Mouse (Mus musculus): ENCODE measurements around the gene Isyna1. TPM values are rescaled to one million over a fixed set of nuclear protein-coding genes. Genes with fewer than 3 reads are reported as not detected.

Gene Isyna1
- 9.3 to 16.3 TPM (median 15.3 TPM) in 3 replicates for total RNA-seq (2017)

DNA sequence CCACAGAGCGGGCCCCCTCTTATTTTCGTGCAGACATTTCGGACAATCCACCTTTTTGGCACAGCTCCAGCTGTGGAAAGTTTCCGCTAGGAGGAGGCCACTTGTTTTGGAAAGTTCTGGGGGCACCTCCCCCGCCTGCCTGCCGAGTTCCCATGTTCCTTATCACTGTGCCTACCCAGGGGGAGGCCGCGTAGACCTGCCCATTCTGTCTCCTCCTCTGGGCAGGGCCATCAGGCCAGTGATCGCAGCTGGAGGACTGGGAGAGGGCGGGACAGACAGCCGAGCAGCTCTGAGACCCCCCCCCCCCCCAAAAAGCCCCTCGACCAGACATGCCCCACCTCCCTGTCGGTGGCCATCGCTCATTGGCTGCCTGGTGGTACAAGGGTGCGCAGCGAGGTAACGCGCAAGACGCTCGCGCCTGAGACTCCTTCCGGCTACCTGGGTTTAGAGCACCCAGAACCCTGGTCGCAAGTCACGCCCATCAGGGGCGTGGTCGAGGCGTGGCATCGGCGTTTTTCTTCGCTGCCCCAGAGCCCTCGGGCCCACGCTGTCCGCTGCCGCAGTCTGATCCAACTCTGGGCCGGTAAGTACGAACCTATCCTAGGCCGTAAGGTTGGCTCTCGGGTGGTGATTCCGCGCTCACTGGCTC, at the start of gene Isyna1:
Isyna1 (plus strand) TSS at position 413 of the 649 bp plus-strand sequence.
- ATAC-seq (replicated peaks; ENCODE audit: insufficient number of reproducible peaks, low FRiP score, low TSS enrichment, poor library complexity, severe bottlenecking), result peak; percentile 77

DNA sequence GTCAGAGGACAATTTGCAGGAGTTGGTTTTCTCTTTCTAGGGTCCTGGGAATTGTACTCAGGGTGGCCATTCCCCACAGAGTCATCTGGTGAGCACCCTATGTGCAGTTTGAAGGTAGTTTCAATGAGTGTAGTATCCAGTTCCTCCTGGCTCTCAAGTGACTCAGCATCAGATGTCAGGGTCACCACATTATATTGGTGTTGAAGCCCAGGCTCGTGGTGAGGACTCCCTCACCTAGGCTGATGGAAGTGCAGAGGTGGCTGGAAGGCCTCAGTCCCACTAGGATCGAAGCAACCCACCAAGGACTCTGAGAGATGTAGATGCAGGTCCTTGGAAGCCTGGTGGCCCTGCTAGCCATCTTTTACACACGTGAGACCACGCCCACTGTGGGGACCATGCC, 47.8 kb upstream of the Isyna1 start:
- ATAC-seq (replicated peaks; ENCODE audit: insufficient number of reproducible peaks, low FRiP score, low TSS enrichment, poor library complexity, severe bottlenecking), result peak; percentile 12; the same call in 1 of the 2 replicates

DNA sequence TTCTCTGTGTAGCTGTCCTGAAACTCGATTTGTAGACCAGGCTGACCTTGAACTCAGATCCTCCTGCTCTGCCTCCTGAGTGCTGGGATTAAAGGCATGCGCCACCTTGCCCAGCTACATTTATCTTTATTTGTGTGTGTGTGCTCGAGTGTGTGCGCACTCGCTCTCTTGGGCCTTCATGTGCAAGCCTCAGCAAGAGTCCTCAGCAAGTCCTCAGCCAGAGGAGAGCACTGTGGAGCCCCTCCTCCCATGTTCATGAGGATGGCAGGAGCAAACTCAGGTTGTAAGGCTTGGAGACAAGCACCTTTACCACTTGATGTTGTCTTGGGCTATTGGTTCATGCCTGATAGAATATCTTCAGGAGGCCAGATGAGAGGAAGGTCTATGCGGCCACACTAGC, 46.4 kb upstream of the Isyna1 start:
- no peak for ATAC-seq (replicated peaks; ENCODE audit: insufficient number of reproducible peaks, low FRiP score, low TSS enrichment, poor library complexity, severe bottlenecking)

DNA sequence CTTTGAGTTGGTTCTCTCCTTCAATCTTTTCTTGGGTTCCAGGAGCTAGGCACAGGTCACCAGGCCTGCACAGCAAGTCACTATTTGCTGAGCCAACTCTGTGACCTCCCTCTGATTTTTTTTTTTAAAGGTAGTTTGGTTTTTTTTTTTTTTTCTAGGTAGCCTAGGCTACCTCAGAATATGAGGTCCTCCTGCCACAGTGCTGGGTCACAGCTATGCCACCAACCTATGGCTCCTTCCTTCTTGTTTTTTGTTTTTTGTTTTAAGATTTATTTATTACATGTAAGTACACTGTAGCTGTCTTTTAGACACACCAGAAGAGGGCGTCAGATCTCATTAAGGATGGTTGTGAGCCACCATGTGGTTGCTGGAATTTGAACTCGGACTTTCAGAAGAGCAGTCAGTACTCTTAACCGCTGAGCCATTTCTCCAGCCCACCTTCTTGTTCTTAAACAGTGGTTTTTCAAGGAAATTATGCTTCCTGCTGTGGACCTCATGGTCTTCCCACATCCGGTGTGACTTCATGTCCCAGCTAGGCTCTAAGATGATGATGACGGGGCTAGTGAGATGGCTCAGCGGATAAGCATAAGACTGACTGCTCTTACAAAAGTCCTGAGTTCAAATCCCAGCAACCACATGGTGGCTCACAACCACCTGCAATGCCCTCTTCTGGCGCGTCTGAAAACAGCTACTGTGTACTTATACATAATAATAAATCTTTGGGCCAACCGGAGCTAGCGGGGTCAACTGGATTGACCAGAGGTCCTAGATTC, 44.6 kb upstream of the Isyna1 start:
- ATAC-seq (replicated peaks; ENCODE audit: insufficient number of reproducible peaks, low FRiP score, low TSS enrichment, poor library complexity, severe bottlenecking), result no peak

DNA sequence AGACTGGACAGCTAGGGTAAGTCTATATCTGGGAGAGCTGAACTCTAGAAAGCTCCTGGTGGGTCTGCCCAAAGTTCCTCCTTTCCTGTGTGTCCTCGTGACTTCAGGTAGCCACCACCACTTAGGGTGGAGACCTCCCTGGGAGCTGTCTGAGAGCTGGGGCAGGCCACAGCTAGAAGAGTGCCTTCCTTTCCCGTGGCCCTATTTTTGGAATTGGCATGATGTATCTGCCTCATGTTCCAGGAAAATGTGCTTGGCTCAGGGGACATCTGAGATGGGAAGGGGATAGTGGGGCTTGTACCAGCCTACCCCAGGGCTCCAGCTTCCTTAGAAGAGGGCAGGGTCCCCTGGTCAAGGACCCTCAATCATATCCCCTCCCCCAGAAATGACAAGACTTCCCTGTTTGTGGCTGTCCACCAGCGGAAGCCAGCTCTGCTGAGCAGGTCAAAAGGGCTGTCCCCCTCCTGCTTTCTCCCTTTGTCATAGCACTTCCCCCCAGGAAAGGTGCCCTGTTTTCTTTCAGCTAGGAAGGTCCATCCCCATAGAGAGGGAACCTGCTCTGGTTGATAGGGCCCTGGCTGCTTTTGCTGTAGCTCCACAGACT, 42.5 kb upstream of the Isyna1 start:
- no peak for ATAC-seq (replicated peaks; ENCODE audit: insufficient number of reproducible peaks, low FRiP score, low TSS enrichment, poor library complexity, severe bottlenecking)

DNA sequence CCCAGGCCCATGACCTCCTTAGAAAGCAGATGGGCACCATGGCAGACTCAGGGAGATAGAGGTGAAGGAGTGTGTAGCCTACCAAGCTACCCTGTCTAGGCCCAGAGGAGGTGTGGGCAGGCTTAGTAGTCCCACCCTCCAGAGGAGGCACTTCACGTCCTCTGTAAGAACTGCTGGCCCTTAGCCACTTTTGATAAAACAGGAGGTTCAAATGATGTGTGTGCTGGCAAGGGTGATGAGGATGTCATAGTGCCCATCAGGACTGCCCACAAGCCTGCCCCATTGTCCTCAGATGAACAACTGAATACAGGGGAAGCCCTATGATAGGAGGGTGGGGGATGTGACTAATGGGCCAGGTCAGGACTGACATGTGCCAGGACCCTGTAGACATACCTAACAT, 41.3 kb upstream of the Isyna1 start:
- no peak for ATAC-seq (replicated peaks; ENCODE audit: insufficient number of reproducible peaks, low FRiP score, low TSS enrichment, poor library complexity, severe bottlenecking)

DNA sequence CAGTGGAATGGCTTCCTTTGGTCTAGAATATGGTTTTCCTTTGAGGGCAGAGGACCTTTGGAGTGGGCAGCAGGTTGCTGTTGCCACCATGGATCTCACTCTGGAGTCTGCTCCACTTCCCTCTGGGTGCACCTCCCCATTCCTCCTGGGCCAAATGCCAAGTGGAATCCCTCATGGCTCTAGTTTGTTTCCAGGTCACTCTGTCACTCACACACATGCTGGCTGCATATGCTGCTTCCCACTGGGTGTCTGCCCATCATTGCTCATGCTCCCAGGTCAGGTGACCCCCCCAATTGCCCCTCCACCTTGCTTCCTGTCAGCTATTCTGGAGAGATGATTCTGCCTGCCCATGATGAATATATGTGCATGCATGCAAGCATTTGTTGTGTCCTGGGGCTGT, 40.4 kb upstream of the Isyna1 start:
- no peak for ATAC-seq (replicated peaks; ENCODE audit: insufficient number of reproducible peaks, low FRiP score, low TSS enrichment, poor library complexity, severe bottlenecking)

DNA sequence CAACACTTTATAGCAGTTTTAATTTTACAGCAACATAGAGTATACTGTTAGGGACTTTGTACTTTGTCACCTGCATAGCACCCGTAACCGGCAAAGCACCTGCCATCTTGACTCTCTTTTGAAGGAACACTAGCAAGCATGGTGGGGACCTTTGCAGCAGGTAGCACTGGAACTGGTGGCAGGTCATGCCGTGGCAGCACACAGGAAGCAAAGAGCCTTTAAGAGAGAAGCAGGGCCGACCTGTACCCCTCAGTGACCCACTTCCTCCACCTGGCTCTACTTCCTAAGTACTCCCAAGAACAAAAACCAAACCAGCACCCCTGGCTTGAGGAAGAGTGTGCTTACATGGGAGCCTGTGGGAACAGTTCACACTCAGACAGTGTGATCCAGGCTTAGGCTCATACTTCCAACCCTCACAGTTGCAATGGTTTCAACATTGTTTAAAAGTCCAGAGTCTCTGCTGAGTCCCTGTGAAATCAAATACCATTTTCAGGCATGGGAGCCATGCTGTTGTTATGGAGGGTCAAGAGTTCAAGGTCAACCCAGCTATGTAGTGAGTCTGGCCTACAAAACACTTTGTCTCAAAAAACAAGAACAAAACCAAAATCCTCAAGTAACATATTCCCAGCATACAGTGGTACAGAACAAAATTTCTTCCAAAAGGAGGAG, 39.0 kb upstream of the Isyna1 start:
- ATAC-seq (replicated peaks; ENCODE audit: insufficient number of reproducible peaks, low FRiP score, low TSS enrichment, poor library complexity, severe bottlenecking), result no peak

DNA sequence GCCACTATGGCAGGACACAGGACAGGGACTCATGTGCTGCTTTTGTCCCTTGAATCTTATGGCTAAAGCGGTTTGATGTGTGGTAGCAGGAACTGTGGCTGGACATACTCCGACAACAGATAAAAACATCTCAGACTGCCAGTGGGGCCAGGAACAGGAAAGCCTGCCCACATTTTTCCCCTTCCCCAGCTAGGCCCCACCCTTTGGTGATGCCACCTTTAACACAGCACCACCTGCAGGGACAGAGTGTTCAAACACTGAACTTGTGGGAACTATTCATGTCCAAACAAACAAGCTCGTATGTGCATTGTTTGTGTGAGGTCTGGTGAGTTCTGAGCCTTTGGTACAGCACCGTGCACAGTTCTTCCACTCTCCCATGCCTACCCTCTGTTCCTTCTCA, 35.8 kb upstream of the Isyna1 start:
- no peak for ATAC-seq (replicated peaks; ENCODE audit: insufficient number of reproducible peaks, low FRiP score, low TSS enrichment, poor library complexity, severe bottlenecking)

DNA sequence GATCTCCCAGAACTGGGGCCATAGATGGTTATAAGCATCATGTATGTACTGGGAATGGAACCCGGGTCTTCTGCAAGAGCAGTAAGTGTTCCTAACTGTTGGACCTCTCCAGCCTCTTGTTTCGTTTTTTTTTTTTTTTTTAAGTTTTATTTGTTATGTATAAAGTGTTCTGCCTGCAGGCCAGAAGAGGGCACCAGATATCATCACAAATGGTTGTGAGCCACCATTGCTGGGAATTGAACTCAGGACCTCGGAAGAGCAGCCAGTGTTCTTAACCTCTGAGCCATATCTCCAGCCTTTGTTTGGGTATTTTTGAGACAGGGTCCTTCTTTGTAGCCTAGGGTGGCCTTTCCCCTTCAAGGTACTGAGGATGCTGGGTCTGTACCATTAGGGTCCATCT, 35.2 kb upstream of the Isyna1 start:
- no peak for ATAC-seq (replicated peaks; ENCODE audit: insufficient number of reproducible peaks, low FRiP score, low TSS enrichment, poor library complexity, severe bottlenecking)

DNA sequence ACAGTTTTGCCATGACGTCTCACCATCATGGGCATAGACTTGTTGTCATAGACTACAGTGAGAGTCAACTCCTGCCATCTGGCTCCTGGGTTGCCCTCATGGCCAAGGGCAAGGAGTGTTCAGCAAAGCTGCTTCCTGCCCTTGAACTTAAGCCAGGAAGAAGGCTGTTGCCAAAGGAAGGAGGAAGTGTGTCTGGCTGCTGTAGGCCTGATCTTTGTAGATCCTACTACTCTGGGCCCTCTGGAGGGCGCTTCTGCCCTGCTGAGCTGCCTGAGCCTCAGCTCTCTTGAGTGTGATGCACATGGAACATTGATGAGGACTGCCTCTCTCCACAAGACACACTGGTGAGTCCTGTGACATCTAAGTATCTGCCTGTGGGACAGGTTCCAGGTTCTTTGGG, 34.1 kb upstream of the Isyna1 start:
- ATAC-seq (replicated peaks; ENCODE audit: insufficient number of reproducible peaks, low FRiP score, low TSS enrichment, poor library complexity, severe bottlenecking), result peak; percentile 56

DNA sequence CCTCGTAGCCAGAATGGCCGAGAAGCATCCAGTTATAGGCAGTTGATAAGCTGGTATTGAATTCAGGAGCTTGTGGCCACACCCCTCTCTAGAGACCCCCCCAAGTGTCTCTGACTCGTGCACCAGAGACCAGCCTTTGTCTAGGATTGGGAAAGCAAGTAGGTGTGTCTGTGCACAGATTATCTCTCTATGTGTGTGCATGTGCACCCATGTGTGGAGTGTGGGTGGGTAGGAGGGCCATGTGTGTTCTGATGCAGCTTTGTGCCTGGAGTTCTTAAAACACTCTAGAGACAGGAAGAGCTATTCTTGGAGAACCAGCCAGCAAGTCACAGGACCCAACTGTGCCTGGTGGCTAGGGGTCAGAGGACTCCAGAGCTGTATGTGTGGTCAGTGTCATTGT, 33.6 kb upstream of the Isyna1 start:
- no peak for ATAC-seq (replicated peaks; ENCODE audit: insufficient number of reproducible peaks, low FRiP score, low TSS enrichment, poor library complexity, severe bottlenecking)

DNA sequence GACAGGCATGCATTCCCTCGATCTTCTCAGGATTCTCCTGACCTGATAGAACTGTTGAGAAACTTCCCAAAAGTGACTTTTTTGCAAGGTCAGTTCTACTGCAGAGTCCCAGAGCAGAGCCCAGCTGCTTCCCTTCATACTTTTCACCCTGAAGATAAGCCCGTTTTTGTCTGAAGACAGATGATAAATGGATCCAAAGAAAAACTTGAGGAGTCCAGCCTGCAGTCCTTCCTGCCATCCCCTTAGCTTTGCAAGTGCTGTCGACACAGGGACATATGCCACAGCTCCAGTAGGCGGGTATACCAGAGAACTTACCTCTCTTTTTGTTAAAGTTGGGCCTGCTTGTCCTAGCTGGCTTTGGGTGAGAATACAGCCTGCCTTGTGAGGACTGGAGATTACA, 32.8 kb upstream of the Isyna1 start:
- ATAC-seq (replicated peaks; ENCODE audit: insufficient number of reproducible peaks, low FRiP score, low TSS enrichment, poor library complexity, severe bottlenecking), result no peak

DNA sequence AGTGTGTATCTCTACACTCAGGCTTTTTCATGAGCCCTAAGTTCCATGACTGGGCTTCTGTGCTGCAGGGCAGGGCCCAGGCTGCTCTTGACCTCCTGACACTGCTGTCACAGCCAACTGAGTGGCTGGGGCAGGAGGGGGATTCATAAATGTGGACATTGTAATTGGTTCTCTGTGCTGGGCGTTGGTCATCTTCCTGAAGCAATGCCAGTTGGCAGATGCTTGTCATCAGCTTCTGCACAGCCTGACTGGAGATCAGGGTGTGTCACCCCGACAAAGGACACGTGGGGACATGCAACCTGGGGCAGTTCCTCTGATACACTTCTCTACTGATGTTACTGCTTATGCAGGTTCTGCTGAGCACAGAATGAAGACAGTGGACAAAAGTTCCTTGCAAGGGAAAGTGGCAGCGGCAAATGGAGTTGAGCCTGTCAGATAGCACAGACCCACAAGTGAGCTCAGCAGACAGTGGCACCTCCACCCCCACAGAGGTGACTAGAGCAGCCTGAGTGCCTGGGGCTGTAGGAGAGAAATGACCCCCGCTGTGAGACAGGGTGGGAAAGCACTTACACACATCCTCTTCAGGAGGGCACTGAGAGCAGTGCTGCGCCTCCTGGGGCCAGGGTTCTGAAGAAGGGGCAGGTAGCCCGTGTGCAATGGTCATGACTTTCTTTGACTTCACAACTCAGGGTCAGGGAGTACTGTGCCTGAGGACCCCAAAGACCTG, 32.2 kb upstream of the Isyna1 start:
- 0 out of 2 replicates have a peak, but pooled peaks have one; percentile 19 for ATAC-seq (replicated peaks; ENCODE audit: insufficient number of reproducible peaks, low FRiP score, low TSS enrichment, poor library complexity, severe bottlenecking)

DNA sequence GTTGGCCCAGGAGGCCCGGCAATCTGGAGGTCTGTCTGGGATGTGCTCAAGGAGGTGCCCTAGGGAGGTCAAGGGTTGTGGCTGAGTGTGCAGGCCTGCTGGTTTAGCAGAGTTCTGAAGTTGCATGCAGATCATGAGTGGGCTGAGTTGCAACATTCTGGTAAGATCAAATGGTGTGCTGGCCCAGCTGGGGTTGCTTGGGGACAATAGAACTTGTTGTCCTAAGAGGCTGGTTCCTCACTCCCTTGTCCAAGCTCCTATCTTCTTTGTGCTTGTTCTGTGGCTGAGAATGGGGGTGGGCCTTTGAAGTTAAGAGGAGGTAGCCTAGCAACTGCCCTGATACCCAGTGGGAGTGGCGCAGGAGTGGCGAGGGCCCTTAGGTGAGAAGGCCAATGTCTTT, 31.4 kb upstream of the Isyna1 start:
- ATAC-seq (replicated peaks; ENCODE audit: insufficient number of reproducible peaks, low FRiP score, low TSS enrichment, poor library complexity, severe bottlenecking), result no peak

DNA sequence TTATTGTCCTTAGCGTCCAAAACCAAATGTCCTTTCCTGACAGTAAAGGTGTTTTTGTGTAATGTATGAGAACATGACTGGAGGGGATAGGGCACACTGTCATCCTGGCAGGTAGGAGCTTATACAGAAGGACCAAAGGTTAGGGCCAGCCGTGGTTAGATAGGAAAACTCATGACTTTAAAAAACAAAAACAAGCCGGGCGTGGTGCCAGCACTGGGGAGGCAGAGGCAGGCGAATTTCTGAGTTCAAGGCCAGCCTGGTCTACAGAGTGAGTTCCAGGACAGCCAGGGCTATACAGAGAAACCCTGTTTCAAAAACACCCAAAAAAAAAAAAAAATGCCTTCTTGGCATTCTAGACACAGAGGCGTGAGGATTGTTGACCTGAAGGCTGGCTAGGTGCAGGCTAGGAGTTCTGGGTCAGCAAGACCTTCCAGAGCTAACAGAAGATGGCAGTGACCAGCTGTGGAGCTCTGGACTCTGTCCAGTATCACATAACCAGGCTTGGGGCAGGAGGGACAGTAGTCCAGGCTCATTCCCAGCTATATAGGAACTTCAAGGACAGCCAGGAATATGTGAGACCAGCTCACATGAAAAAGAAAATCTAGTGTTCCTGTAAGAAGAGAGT, 30.3 kb upstream of the Isyna1 start:
- ATAC-seq (replicated peaks; ENCODE audit: insufficient number of reproducible peaks, low FRiP score, low TSS enrichment, poor library complexity, severe bottlenecking), result no peak

DNA sequence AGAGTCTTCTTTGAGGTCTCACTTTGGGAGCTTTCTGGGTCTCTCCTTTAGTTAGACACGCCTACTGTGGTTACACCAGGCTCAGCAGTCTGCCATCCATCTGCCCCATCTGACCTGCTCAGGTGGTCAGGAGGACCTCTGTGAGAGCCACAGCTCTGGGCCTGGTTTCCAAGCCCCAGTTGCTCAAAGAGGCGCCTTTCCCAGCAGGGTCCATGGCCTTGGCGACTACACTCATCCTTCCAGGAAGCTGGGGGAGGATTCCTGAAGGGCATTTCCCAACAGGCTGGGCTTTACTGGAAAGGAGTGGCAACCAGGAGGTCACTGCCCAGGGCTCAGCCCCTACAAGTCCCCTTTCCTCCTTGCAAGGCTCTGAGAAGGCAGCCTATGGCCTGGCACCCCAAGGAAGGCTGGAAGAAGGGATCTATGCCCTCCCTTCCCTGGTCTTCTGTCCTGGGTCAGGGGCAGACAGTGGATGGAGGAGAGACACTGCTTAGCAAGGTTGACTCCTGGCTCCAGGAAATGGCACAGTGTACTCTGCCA, 29.4 kb upstream of the Isyna1 start:
- ATAC-seq (replicated peaks; ENCODE audit: insufficient number of reproducible peaks, low FRiP score, low TSS enrichment, poor library complexity, severe bottlenecking), result no peak

DNA sequence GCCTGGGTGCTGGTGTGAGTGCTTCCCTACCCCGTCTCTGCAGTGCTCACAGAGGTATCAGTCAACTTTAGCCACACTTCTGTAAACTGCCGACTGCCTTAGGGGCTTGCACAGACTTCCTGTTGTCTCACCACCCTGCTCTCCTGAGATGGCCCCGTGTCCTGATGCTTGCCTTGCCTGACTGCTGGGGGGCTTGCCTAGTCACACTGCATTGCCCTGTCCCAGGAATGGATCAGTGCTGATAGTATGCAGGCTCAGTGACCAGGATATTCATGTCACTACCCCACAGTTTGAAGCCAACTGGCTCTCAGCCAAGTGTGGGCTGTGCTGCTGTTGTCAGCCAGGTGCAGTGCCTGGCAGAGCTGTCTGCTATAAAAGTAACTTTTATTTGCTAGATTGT, 28.6 kb upstream of the Isyna1 start:
- ATAC-seq (replicated peaks; ENCODE audit: insufficient number of reproducible peaks, low FRiP score, low TSS enrichment, poor library complexity, severe bottlenecking), result no peak
